Mouse (Mus musculus) hindbrain, embryonic 15.5 days (tissue): ENCODE data around the gene Cntnap5a. TPM values are rescaled to one million over a fixed set of nuclear protein-coding genes. Genes with fewer than 3 reads are reported as not detected.

Source experiments
- ATAC-seq: fragments of 200-750 bp; cut with Nextera tagmentation; 2 replicates; pipeline ENCODE4 v1.8.0; 2017; ENCODE audit warnings: low read depth, moderate number of reproducible peaks, moderate TSS enrichment; ENCODE audit not compliant: low FRiP score
- H3K27ac ChIP-seq: fragments of 300-500 bp; sonication (generic); replicated peaks from 2 replicates; pipeline ENCODE4 v1.5.1; 2015; ENCODE audit warnings: mild to moderate bottlenecking, inconsistent platforms
- H3K27me3 ChIP-seq: fragments of 300-500 bp; sonication (generic); 2 replicates; pipeline ENCODE4 v1.6.1; 2015; ENCODE audit warnings: control low read depth, inconsistent platforms
- H3K36me3 ChIP-seq: fragments of 300-500 bp; sonication (generic); 2 replicates; pipeline ENCODE4 v1.6.1; 2015; ENCODE audit warnings: control low read depth, inconsistent platforms
- H3K4me1 ChIP-seq: fragments of 300-500 bp; sonication (generic); replicated peaks from 2 replicates; pipeline ENCODE4 v1.6.1; 2015; ENCODE audit warnings: control low read depth, inconsistent platforms
- H3K4me2 ChIP-seq: fragments of 300-500 bp; sonication (generic); 2 replicates; pipeline ENCODE4 v1.6.1; 2015; ENCODE audit warnings: moderate library complexity, mild to moderate bottlenecking, inconsistent platforms
- H3K4me3 ChIP-seq: fragments of 300-500 bp; sonication (generic); 2 replicates; pipeline ENCODE4 v1.5.1; 2015; ENCODE audit warnings: mild to moderate bottlenecking, inconsistent platforms
- H3K9ac ChIP-seq: fragments of 300-500 bp; sonication (generic); 2 replicates; pipeline ENCODE4 v1.6.1; 2015; ENCODE audit warnings: inconsistent platforms
- H3K9me3 ChIP-seq: fragments of 300-500 bp; sonication (generic); 2 replicates; pipeline ENCODE4 v1.6.1; 2016; ENCODE audit warnings: control low read depth, inconsistent platforms
- WGBS: fragments of 180-500 bp; shearing (Covaris S2); methylation state at CpG from one replicate; pipeline ENCODE4 v1.1.7; 2015; 5-methylcytosine and 5-hydroxymethylcytosine counted together
- polyA plus RNA-seq: library from polyadenylated mRNA; unstranded; fragments of >200 nt; fragmentation: Nextera tagmentation; extraction: Ambion mirVana; gene quantifications from 2 replicates; pipeline ENCODE4 v1.2.1, GENCODE M21; 2015

Gene Cntnap5a
- 3.2 and 3.4 TPM in 2 replicates for polyA plus RNA-seq

GRCm38 (mm10) chr1:115684518-115685368 lies at the start of gene Cntnap5a:
Cntnap5a (plus strand) TSS chr1:115684756.
- peak; percentile 89; the same call in 1 of the 2 replicates for ATAC-seq
- Histone ChIP-seq H3K4me3 (peak within 1 kb of the TSS; percentile 45), H3K36me3 (no peaks in the 10 kb centered on the region), H3K27me3 (no peaks in the 10 kb centered on the region), H3K9ac (peak within 1 kb of the TSS; percentile 46), H3K9me3 (no peaks in the 10 kb centered on the region), H3K27ac (peak within 1 kb of the TSS; percentile 42), H3K4me2 (peak within 1 kb of the TSS; percentile 54), H3K4me1 (no peaks in the 10 kb centered on the region)
- WGBS: 9% methylated on average over 26 of the region's 26 CpGs

- no peaks in the 10 kb centered on the region for H3K36me3 ChIP-seq
- no peak overlapping the region for H3K9ac ChIP-seq
- no peak for ATAC-seq
- H3K4me2 ChIP-seq: no peak overlapping the region
- no peaks in the 10 kb centered on the region for H3K9me3 ChIP-seq
- 82% methylated on average over 2 of the region's 2 CpGs for WGBS
- H3K27ac ChIP-seq: no peak overlapping the region
- H3K4me3 ChIP-seq: no peak overlapping the region
- H3K4me1 ChIP-seq: no peaks in the 10 kb centered on the region
- no peaks in the 10 kb centered on the region for H3K27me3 ChIP-seq
These were observed 37.6 kb upstream of the Cntnap5a start for GRCm38 (mm10) chr1:115646921-115647320.

- Histone ChIP-seq H3K36me3 (no peaks in the 10 kb centered on the region), H3K27me3 (no peaks in the 10 kb centered on the region), H3K27ac (peak overlapping the region; percentile 51; the same call in 1 of the 2 replicates), H3K9ac (no peak overlapping the region), H3K9me3 (no peaks in the 10 kb centered on the region), H3K4me3 (no peak overlapping the region), H3K4me2 (no peak overlapping the region), H3K4me1 (no peaks in the 10 kb centered on the region)
- peak; percentile 51; the same call in 1 of the 2 replicates for ATAC-seq
- 80% methylated on average over 5 of the region's 5 CpGs for WGBS
These were observed 26.1 kb upstream of the Cntnap5a start for GRCm38 (mm10) chr1:115658343-115659064.

DNA sequence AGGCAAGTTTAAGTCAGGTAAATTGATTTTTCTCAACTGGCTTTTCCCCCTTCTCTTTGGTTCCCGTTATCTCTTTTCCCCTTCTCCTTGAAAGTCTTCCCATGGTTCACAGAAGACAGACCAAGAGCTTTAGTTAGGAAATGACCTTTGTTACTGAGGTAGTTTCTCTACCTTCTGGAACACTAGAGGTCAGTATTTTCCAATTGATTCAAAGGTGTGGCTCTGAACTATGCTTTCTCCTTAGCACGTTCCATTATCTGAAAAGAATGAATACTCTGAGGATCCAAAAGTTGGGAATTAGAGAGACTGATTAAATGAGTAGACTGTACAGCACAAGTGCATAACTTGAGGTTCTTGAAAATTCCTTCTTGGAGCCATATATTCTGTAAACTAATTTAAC lies 1.9 kb downstream of the Cntnap5a start:
- H3K4me1 ChIP-seq: no peaks in the 10 kb centered on the region
- WGBS: 16% methylated on average over 2 of the region's 2 CpGs
- H3K27me3 ChIP-seq: no peaks in the 10 kb centered on the region
- peak overlapping the region; percentile 54 for H3K4me2 ChIP-seq
- no peaks in the 10 kb centered on the region for H3K36me3 ChIP-seq
- no peaks in the 10 kb centered on the region for H3K9me3 ChIP-seq
- H3K27ac ChIP-seq: no peak overlapping the region
- 0 out of 2 replicates have a peak overlapping the region, but pooled peaks have one; percentile 24 for H3K9ac ChIP-seq
- ATAC-seq: 0 out of 2 replicates have a peak, but pooled peaks have one; percentile 63
- peak overlapping the region; percentile 45 for H3K4me3 ChIP-seq

DNA sequence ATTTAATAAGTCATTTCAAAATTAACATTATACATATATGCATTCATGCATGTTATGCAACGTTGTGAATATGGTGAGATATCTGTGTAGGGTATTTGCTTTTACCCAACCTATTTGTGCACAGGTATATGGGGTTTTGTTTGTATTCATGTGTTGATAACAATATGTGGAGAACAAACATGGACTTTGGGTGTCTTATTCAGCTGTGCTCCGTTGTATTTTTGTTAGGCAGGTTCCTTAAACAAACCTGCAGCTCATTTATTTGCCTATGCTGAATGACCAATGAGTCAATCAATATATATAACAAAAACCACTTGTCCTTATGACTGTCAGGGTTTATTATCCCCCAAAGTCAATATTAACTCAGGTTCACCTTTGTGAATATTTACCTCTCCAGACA lies 15.2 kb downstream of the Cntnap5a start:
- 67% methylated on average over 2 of the region's 2 CpGs for WGBS
- H3K9ac ChIP-seq: no peak overlapping the region
- H3K4me1 ChIP-seq: no peaks in the 10 kb centered on the region
- H3K9me3 ChIP-seq: no peaks in the 10 kb centered on the region
- no peak for ATAC-seq
- no peak overlapping the region for H3K4me2 ChIP-seq
- H3K27me3 ChIP-seq: no peaks in the 10 kb centered on the region
- H3K4me3 ChIP-seq: no peak overlapping the region
- no peak overlapping the region for H3K27ac ChIP-seq
- H3K36me3 ChIP-seq: no peaks in the 10 kb centered on the region

GRCm38 (mm10) chr1:115742556-115742955 lies 58.0 kb downstream of the Cntnap5a start:
- ATAC-seq: no peak
- 87% methylated on average over 5 of the region's 5 CpGs for WGBS

DNA sequence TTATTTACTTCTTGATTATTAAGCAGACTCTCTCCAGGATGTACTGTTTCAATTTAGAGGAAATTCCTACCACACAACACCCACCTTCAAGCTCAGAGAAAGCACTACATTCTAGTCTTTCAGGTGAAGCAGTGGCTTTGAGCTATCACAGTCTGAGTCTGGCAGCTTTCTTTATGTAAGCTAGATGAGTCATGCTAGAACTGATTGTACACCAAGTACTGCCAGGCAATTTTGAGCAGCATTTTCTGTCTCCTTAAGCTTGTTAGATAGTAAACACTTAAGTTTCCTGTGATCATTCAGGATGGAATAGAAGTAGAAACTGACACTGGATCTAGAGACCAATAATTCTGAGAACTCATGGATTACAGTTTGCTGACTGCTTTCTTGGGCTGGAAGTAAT lies 61.0 kb downstream of the Cntnap5a start:
- H3K4me3 ChIP-seq: no peak overlapping the region
- H3K36me3 ChIP-seq: no peaks in the 10 kb centered on the region
- no peak for ATAC-seq
- no peaks in the 10 kb centered on the region for H3K9me3 ChIP-seq
- H3K4me2 ChIP-seq: no peak overlapping the region
- no peak overlapping the region for H3K27ac ChIP-seq
- no peaks in the 10 kb centered on the region for H3K4me1 ChIP-seq
- H3K27me3 ChIP-seq: no peaks in the 10 kb centered on the region
- no peak overlapping the region for H3K9ac ChIP-seq

More at GRCm38 (mm10) chr1:115742556-115742955, 58.0 kb downstream of the Cntnap5a start:
- H3K4me3 ChIP-seq: no peak overlapping the region
- no peaks in the 10 kb centered on the region for H3K9me3 ChIP-seq
- no peak overlapping the region for H3K4me2 ChIP-seq
- no peaks in the 10 kb centered on the region for H3K27me3 ChIP-seq
- H3K9ac ChIP-seq: no peak overlapping the region
- no peaks in the 10 kb centered on the region for H3K36me3 ChIP-seq
- no peaks in the 10 kb centered on the region for H3K4me1 ChIP-seq
- H3K27ac ChIP-seq: no peak overlapping the region

- no peaks in the 10 kb centered on the region for H3K36me3 ChIP-seq
- WGBS: 36% methylated on average over 5 of the region's 5 CpGs
- no peaks in the 10 kb centered on the region for H3K4me1 ChIP-seq
- no peaks in the 10 kb centered on the region for H3K27me3 ChIP-seq
- H3K4me2 ChIP-seq: no peak overlapping the region
- H3K9ac ChIP-seq: no peak overlapping the region
- no peak overlapping the region for H3K27ac ChIP-seq
- no peaks in the 10 kb centered on the region for H3K9me3 ChIP-seq
- H3K4me3 ChIP-seq: no peak overlapping the region
- ATAC-seq: 0 out of 2 replicates have a peak, but pooled peaks have one; percentile 63
These were observed 100.2 kb downstream of the Cntnap5a start for GRCm38 (mm10) chr1:115784737-115785136.

DNA sequence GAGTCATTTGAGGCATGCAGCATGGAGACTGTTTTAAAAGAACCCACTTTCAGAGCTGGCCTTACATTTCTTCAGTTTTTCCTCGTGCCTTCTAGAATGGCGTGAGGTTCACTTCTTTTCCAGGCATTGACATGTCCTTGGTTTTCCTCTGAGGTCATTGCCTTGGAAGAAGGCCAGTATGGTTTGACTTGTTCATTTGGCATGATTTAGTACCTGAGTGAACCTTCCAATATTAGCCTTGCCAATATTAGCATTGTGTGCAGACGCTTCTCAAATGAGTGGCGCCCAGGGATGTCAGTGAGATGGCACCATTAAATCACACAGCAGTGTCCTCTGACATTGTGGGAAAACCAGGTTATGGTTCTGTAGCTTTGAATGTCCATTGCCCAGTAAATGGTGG lies 158.0 kb downstream of the Cntnap5a start:
- WGBS: 84% methylated on average over 4 of the region's 4 CpGs
- H3K27ac ChIP-seq: no peak overlapping the region
- no peak overlapping the region for H3K9ac ChIP-seq
- no peaks in the 10 kb centered on the region for H3K4me1 ChIP-seq
- no peaks in the 10 kb centered on the region for H3K27me3 ChIP-seq
- H3K4me2 ChIP-seq: no peak overlapping the region
- no peaks in the 10 kb centered on the region for H3K36me3 ChIP-seq
- no peak for ATAC-seq
- no peaks in the 10 kb centered on the region for H3K9me3 ChIP-seq
- no peak overlapping the region for H3K4me3 ChIP-seq

DNA sequence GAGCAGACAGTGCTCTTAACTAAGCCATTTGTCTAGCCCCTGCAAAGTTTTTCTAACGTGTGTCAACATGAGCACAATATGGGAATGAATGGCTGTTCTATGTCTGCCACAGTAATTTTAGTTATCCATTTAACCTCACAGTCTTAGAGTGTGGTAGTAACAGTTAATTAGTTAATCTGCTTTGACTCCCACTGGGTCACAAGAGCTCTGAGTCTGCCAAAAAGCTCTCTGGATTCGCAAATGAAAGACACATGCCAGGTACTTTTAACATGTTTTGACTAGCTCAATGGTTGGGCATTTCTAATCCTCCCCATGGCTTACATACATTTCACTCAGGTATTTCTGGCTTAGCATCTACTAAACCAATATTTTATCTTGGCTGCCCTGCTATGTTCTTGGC lies 163.0 kb downstream of the Cntnap5a start:
- ATAC-seq: no peak
- H3K4me2 ChIP-seq: no peak overlapping the region
- no peaks in the 10 kb centered on the region for H3K9me3 ChIP-seq
- H3K9ac ChIP-seq: no peak overlapping the region
- no peaks in the 10 kb centered on the region for H3K4me1 ChIP-seq
- WGBS: 64% methylated on average over 2 of the region's 2 CpGs
- H3K4me3 ChIP-seq: no peak overlapping the region
- H3K27ac ChIP-seq: no peak overlapping the region
- no peaks in the 10 kb centered on the region for H3K27me3 ChIP-seq
- no peaks in the 10 kb centered on the region for H3K36me3 ChIP-seq

DNA sequence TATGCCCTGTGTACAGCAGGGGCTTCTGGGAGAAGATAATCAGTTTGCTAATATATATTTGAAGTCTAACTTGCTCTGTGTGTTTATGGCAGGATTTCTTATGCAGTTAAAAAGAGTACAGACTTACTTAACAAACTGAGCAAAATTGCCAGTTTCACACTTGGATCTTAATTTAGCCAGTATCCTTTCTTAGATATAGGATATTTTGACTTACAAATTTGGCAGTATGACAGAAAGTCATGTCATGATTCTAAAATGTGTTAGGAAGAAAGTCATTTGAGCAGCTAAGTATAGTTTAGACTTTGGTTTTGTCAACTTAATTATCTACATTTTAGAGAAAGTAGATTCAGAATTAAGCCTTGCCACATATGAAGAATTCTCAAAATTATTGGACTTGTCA lies 167.7 kb downstream of the Cntnap5a start:
- H3K9ac ChIP-seq: no peak overlapping the region
- H3K9me3 ChIP-seq: no peaks in the 10 kb centered on the region
- no peaks in the 10 kb centered on the region for H3K27me3 ChIP-seq
- no peaks in the 10 kb centered on the region for H3K36me3 ChIP-seq
- no peak overlapping the region for H3K27ac ChIP-seq
- H3K4me3 ChIP-seq: no peak overlapping the region
- no peaks in the 10 kb centered on the region for H3K4me1 ChIP-seq
- no peak overlapping the region for H3K4me2 ChIP-seq
- no peak for ATAC-seq

GRCm38 (mm10) chr1:115918396-115918795 lies 233.8 kb downstream of the Cntnap5a start:
- Histone ChIP-seq H3K9ac (no peak overlapping the region), H3K4me3 (no peak overlapping the region), H3K4me1 (no peaks in the 10 kb centered on the region), H3K27me3 (no peaks in the 10 kb centered on the region), H3K9me3 (no peaks in the 10 kb centered on the region), H3K36me3 (peaks cover 4% of the 10 kb centered on the region; the same call in 1 of the 2 replicates), H3K4me2 (no peak overlapping the region), H3K27ac (no peak overlapping the region)
- ATAC-seq: no peak
- 85% methylated on average over 1 of the region's 1 CpGs for WGBS
